Mouse (Mus musculus) lung, embryonic 14.5 days (tissue): ENCODE results near the gene Socs5. TPM values are rescaled to one million over a fixed set of nuclear protein-coding genes. Genes with fewer than 3 reads are reported as not detected.

Experiments
- ATAC-seq: fragments of 200-750 bp; cut with Nextera tagmentation; 2 replicates; pipeline ENCODE4 v1.8.0; 2017; ENCODE audit warnings: mild to moderate bottlenecking, moderate TSS enrichment, moderate library complexity; ENCODE audit not compliant: insufficient read depth
- DNase-seq: peaks from one replicate; pipeline ENCODE4 v3.0.0-alpha.2; 2015
- H3K27ac ChIP-seq: fragments of 300-500 bp; sonication (generic); 2 replicates; pipeline ENCODE4 v1.5.1; 2014; ENCODE audit warnings: low read depth, mild to moderate bottlenecking, moderate library complexity
- H3K27me3 ChIP-seq: fragments of 300-500 bp; sonication (generic); 2 replicates; pipeline ENCODE4 v1.6.1; 2014; ENCODE audit warnings: low read length, control low read depth; ENCODE audit not compliant: insufficient read depth
- H3K36me3 ChIP-seq: fragments of 300-500 bp; sonication (generic); 2 replicates; pipeline ENCODE4 v1.6.1; 2014; ENCODE audit warnings: control low read depth; ENCODE audit not compliant: insufficient read depth
- H3K4me1 ChIP-seq: fragments of 300-500 bp; sonication (generic); 2 replicates; pipeline ENCODE4 v1.6.1; 2014; ENCODE audit warnings: antibody characterized with exemption, control low read depth; ENCODE audit not compliant: insufficient read depth
- H3K4me2 ChIP-seq: fragments of 300-500 bp; sonication (generic); 2 replicates; pipeline ENCODE4 v1.6.1; 2014; ENCODE audit warnings: mild to moderate bottlenecking
- H3K4me3 ChIP-seq: fragments of 300-500 bp; sonication (generic); 2 replicates; pipeline ENCODE4 v1.5.1; 2014; ENCODE audit warnings: low read depth, low read length
- H3K9ac ChIP-seq: fragments of 300-500 bp; sonication (generic); 2 replicates; pipeline ENCODE4 v1.6.1; 2014
- H3K9me3 ChIP-seq: fragments of 300-500 bp; sonication (generic); 2 replicates; pipeline ENCODE4 v1.6.1; 2016; ENCODE audit warnings: low read depth, low read length, control low read depth
- CTCF ChIP-seq: IDR thresholded peaks from 2 replicates; pipeline ENCODE4 v1.5.1; 2016; ENCODE audit warnings: antibody characterized with exemption, low read depth
- WGBS: fragments of 180-500 bp; shearing (Covaris S2); extraction: QIAGEN DNeasy Blood & Tissue Kit; methylation state at CpG from one replicate; pipeline ENCODE4 v1.1.7; 2014; 5-methylcytosine and 5-hydroxymethylcytosine counted together
- polyA plus RNA-seq: library from polyadenylated mRNA; unstranded; fragments of >200 nt; fragmentation: Nextera tagmentation; extraction: Ambion mirVana; gene quantifications from 2 replicates; pipeline ENCODE4 v1.2.1, GENCODE M21; 2014

Socs5 gene
- polyA plus RNA-seq, 1 experiment from 2014 or later: 18.5 TPM

- no peaks in the 10 kb centered on the region for H3K4me1 ChIP-seq
- H3K36me3 ChIP-seq: no peaks in the 10 kb centered on the region
- no peaks in the 10 kb centered on the region for H3K27me3 ChIP-seq
- no peaks in the 10 kb centered on the region for H3K9me3 ChIP-seq
- H3K4me2 ChIP-seq: no peak overlapping the region
- WGBS: 60% methylated on average over 14 of the region's 14 CpGs
- no peak for TF ChIP-seq CTCF
- DNase-seq: no peak
- no peak overlapping the region for H3K27ac ChIP-seq
- H3K9ac ChIP-seq: no peak overlapping the region
- H3K4me3 ChIP-seq: no peak overlapping the region
- ATAC-seq: no peak
These were observed 35.7 kb downstream of the Socs5 start for GRCm38 (mm10) chr17:87143186-87143585.

- Histone ChIP-seq H3K27me3 (no peaks in the 10 kb centered on the region), H3K9ac (no peak overlapping the region), H3K9me3 (no peaks in the 10 kb centered on the region), H3K4me3 (no peak overlapping the region), H3K36me3 (no peaks in the 10 kb centered on the region), H3K4me1 (no peaks in the 10 kb centered on the region), H3K27ac (no peak overlapping the region), H3K4me2 (no peak overlapping the region)
- no peak for ATAC-seq
- TF ChIP-seq CTCF: no peak
- no peak for DNase-seq
- 71% methylated on average over 8 of the region's 8 CpGs for WGBS
These were observed 39.0 kb downstream of the Socs5 start for GRCm38 (mm10) chr17:87146415-87147021.

- Histone ChIP-seq H3K4me2 (no peak overlapping the region), H3K9me3 (no peaks in the 10 kb centered on the region), H3K4me3 (no peak overlapping the region), H3K36me3 (no peaks in the 10 kb centered on the region), H3K27ac (no peak overlapping the region), H3K4me1 (no peaks in the 10 kb centered on the region), H3K27me3 (no peaks in the 10 kb centered on the region), H3K9ac (no peak overlapping the region)
- no peak for DNase-seq
- TF ChIP-seq CTCF: no peak
- WGBS: 76% methylated on average over 12 of the region's 12 CpGs
- ATAC-seq: no peak
These were observed 42.3 kb downstream of the Socs5 start for GRCm38 (mm10) chr17:87149762-87150161.

GRCm38 (mm10) chr17:87152984-87153383, 45.5 kb downstream of the Socs5 start:
- 30% methylated on average over 5 of the region's 5 CpGs for WGBS
- DNase-seq (peak; percentile 40), ATAC-seq (no peak)
- Histone ChIP-seq H3K27me3 (no peaks in the 10 kb centered on the region), H3K9ac (no peak overlapping the region), H3K9me3 (no peaks in the 10 kb centered on the region), H3K4me2 (no peak overlapping the region), H3K4me3 (no peak overlapping the region), H3K27ac (no peak overlapping the region), H3K36me3 (no peaks in the 10 kb centered on the region), H3K4me1 (no peaks in the 10 kb centered on the region)
- no peak for TF ChIP-seq CTCF

- Histone ChIP-seq H3K27ac (no peak overlapping the region), H3K9me3 (no peaks in the 10 kb centered on the region), H3K27me3 (no peaks in the 10 kb centered on the region), H3K4me2 (no peak overlapping the region), H3K4me3 (no peak overlapping the region), H3K36me3 (no peaks in the 10 kb centered on the region), H3K9ac (no peak overlapping the region), H3K4me1 (no peaks in the 10 kb centered on the region)
- TF ChIP-seq CTCF: no peak
- no peak for DNase-seq
- no peak for ATAC-seq
- 57% methylated on average over 3 of the region's 3 CpGs for WGBS
These were observed 48.2 kb downstream of the Socs5 start for GRCm38 (mm10) chr17:87155664-87156063.

- Histone ChIP-seq H3K4me1 (no peaks in the 10 kb centered on the region), H3K36me3 (no peaks in the 10 kb centered on the region), H3K4me3 (no peak overlapping the region), H3K9ac (no peak overlapping the region), H3K27ac (no peak overlapping the region), H3K9me3 (no peaks in the 10 kb centered on the region), H3K27me3 (no peaks in the 10 kb centered on the region), H3K4me2 (no peak overlapping the region)
- 62% methylated on average over 13 of the region's 13 CpGs for WGBS
- peak; percentile 27 for DNase-seq
- peak; percentile 58 for ATAC-seq
- no peak for TF ChIP-seq CTCF
These were observed 50.3 kb downstream of the Socs5 start for GRCm38 (mm10) chr17:87157739-87158138.

- H3K9me3 ChIP-seq: no peaks in the 10 kb centered on the region
- DNase-seq (no peak), ATAC-seq (no peak)
- H3K27me3 ChIP-seq: no peaks in the 10 kb centered on the region
- WGBS: 63% methylated on average over 14 of the region's 14 CpGs
- no peak overlapping the region for H3K4me3 ChIP-seq
- H3K4me2 ChIP-seq: no peak overlapping the region
- no peak for TF ChIP-seq CTCF
- no peaks in the 10 kb centered on the region for H3K36me3 ChIP-seq
- H3K4me1 ChIP-seq: no peaks in the 10 kb centered on the region
- no peak overlapping the region for H3K9ac ChIP-seq
- H3K27ac ChIP-seq: no peak overlapping the region
These were observed 51.1 kb downstream of the Socs5 start for GRCm38 (mm10) chr17:87158597-87158996.
